Mouse (Mus musculus) spleen, postnatal 10 days (tissue): Measurements from ENCODE around the gene Ndufa3.
"Not testable (repeated sequence)": the region's sequence is repeated elsewhere in the genome, so short reads cannot be mapped to it uniquely, and the experiment has no call there.

Source experiments
- DNase-seq, 2 experiments: peaks; one replicate each; pipeline ENCODE4 v3.0.0; 2021 to 2022; ENCODE audit warnings: low spot score in 2 of 2

The Ndufa3 gene

GRCm38 (mm10) chr7:3617242-3617995 lies at the start of gene Ndufa3:
TSS of gene Ndufa3 (plus strand) at chr7:3617373.
- peak; percentile 61 to 91 for DNase-seq

DNA sequence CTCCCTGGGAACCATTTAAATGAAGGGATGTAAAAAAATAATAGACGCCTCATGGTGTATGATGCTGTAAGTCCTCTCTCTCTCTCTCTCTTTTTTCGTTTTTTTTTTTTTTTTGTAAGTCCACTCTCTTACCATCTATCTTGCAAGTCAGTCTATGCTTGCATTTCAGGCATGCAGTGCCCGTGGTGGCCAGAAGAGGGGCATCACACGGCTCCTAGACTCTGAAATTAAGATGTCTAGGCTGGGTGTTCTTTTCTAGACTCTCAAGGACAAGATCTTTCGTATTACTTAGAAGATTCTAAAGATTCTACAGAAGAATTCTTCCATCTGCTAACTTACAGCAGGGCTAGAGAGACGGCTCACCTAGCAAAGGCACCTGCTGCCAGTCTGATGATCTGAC lies 47.4 kb upstream of the Ndufa3 start:
- DNase-seq: no peak

DNA sequence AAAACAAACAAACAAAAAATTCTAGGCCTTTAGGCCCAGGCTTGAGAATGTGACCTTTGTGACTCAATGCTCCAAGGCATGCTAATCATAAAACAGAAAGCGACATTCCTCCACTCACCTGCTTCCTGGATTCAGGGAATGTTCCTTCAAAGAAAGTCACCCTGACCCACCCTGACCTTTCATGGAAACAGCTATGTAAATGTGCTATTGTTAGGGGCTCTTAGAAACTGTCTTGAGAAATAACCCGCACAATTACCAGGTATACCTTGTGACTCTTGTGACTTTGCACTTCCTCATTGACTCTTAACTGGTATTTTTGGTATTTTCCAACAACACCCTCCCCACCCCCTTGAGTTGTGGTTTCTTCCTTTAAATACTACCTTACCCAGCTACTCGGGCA lies 46.6 kb upstream of the Ndufa3 start:
- DNase-seq: not testable (repeated sequence)

DNA sequence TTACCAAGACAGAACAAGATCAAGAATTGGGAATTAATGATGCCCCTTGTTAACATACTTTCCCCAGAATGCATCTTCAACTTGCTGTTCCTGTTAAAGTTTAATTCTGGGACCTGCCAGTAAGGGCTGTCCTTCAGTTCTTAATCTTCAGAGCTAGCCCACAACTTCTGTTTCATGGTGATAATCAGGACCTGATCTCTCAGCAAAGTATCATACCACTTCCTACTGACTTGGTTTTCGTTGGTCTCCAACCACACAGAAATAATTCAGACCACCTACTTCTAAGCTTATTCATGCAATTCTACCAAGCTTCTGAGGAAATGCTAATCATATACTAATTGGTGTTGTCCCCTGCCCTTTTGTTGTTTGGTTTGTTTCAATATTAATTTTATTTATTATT lies 45.3 kb upstream of the Ndufa3 start:
- DNase-seq: no peak

- DNase-seq: no peak
Measured at GRCm38 (mm10) chr7:3574216-3574615, 43.0 kb upstream of the Ndufa3 start.

DNA sequence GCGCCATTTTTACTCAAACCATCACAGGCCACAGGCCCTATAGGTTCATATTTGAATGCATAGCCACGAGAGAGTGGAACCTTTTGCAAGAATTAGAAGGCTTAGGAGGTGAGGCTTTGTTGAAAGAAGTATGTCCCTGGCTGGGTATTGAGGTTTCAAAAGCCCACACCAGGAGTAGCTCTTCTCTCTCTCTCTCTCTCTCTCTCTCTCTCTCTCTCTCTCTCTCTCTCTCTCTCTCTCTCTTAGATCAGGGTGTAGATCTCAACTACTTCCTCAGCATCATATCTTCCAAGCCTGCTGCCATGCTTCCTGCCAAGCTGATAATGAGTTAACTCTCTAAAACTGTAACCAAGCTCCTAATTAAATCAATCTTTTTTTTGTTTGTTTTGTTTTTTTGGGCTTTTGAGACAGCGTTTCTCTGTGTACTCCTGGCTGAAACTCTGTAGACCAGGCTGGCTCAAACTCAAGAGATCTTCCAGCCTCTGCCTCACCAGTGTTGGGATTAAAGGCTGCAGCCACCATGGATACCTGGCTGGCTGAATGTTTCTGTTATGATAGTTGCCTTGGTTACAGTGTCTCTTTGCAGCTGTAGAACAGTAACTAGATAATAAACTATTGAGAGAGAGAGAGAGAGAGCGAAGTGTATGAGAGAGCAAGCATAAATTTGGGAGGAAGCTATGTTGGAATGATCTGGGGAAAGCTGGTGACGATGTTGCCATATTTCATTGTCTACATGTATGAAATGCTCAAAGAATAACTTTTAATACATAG lies 40.6 kb upstream of the Ndufa3 start:
- DNase-seq: no peak

- DNase-seq: no peak
Measured at GRCm38 (mm10) chr7:3578196-3578595, 39.0 kb upstream of the Ndufa3 start.

GRCm38 (mm10) chr7:3578952-3579546 lies 38.1 kb upstream of the Ndufa3 start:
- DNase-seq: no peak

DNA sequence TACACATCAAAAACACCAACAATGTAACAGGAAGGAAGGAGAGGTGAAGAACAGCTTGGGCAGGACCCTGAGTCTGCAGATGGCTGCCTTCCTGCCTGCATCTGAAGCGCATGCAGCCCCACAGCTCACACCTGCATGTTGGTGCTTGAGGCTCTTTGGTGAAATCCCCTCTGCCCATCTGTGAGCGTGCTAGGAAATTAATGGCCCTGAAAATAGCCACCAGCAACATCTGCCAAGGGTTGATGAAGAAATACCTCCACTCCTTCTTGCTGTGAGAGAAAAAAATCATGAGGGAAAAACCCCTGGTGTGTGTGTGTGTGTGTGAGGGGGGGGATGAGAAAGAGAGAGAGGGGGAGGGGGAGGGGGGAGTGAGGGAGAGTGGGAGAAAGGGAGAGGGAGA lies 37.1 kb upstream of the Ndufa3 start:
- DNase-seq: no peak

DNA sequence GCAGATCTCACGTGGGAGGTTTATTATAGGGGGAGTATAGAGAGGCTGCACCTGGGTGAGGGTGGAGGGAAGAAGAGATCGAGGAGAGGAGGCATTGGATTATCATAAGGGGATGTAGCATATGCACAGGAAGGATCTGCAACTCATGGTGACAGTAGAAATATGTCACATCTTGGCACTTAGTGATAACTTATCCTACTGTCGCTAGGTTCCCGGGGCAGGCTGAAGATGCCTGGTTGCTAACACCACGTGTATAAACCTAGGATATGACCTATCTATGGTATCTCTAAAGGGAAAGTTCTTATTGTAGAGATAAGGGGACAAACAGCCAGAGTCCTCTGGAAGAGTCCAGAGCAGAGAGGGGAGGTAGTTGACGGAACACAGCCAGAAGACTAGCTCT lies 31.4 kb upstream of the Ndufa3 start:
- DNase-seq: no peak

- DNase-seq: no peak
Measured at GRCm38 (mm10) chr7:3586255-3586654, 30.9 kb upstream of the Ndufa3 start.

DNA sequence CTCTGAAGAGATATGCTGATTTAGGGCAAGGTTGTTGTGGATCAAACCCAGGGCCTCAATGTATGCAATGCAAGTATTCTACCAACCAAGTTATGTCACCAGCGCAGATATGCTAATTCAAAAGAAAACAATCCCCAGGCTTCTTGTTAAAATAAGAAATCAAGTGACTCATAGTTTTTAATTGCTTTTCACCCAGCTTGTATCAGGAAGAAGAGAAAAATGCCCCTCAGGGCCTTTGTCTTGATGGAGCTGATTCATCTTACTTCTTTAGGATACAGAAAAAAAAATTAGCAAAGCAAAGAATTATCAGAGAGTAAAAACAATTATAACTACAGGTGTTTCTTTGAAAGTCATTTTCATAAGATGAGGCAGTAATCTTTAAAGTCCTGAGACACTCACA lies 29.9 kb upstream of the Ndufa3 start:
- DNase-seq: no peak

DNA sequence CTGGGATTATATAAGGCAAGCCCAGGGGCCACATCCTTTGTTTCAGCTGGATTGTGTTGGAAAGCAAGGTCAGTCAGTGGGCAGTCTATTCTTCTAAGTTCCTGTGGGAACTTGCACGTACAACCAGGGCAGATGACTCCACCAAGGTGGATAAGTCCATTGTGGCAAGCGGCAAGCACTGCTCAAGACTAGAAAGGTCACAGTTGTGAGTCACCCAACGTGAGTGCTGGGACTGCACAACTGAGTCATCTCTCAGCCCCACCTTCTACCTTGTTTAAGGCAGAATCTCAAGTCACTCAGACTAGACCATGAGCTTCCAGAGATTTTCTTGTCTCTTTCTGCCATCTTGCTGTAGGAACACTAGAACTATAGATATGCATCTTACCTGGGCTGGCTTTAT lies 26.6 kb upstream of the Ndufa3 start:
- no peak for DNase-seq

DNA sequence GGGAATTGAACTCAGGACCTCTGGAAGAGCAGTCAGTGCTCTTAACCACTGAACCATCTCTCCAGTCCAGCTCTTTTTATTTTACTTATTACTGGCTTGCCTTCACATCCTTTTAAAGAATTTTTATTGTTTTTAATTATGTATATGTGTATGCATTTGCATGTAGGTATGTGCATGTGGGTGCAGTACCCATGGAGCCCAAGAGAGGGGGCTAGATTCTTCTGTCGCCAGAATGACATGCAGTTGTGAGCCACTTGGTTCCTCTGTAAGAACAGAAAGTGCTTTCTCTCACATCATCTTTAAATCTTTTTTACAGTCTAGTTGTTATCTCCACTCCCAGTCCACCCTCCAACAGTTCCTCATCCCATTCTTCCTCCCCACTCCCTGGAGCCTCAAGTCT lies 25.6 kb upstream of the Ndufa3 start:
- no peak for DNase-seq

DNA sequence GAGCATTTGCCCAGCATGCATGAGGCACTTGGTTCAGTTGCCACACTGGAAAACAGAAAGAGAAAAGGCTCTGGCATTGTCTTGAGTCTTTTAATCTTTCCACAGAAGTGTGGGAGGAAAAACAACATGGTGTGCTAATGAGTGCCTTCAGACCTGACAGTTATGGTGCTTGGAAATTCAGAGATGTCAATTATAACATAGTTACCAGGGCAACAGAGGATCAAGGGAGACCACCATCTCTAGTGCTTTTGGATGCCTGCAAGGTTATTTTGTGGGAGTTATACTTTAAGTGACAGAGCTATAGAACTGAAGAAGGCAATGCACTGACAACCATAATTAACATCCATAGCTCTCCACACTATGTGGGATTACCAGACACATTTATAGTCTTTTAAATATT lies 23.3 kb upstream of the Ndufa3 start:
- no peak for DNase-seq

GRCm38 (mm10) chr7:3594686-3595085 lies 22.5 kb upstream of the Ndufa3 start:
- no peak for DNase-seq

DNA sequence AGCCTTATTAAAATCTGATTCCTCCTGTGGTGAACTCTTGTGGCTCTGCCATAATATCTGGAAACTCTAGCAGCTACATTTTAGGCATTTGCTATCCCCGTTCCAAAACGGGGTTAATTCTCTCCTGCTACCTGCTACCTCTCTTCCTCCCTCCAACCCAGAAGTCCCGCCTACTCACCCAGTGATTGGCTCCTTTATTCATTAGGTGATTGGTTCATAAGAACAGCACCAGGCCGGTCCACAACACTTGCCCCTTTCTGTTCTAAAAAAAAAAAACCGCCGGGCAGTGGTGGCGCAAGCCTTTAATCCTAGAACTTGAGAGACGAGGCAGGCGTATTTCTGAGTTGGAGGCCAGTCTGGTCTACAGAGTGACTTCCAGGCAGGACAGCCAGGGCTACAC lies 22.0 kb upstream of the Ndufa3 start:
- peak in 1 of 2 experiments; percentile 38 for DNase-seq

GRCm38 (mm10) chr7:3597755-3598154 lies 19.4 kb upstream of the Ndufa3 start:
- not testable (repeated sequence) for DNase-seq

DNA sequence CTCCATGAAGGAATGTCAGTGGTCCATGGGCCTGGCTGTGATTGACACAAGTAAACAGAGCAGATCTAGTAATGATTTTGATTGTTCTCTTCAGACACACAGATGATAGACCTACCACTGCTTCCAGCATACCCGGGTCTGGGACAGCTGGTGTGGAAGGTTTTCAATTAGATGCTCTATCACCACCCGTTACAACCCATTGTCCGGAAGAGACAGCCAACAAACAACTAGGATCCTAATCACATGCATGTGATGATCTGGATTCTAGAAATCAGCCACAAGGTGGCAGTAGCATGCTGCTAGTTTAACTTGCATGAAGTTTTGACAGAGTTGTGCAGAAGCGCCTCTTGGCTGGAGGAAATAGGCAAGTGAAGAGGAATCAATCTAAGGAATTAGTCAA lies 16.1 kb upstream of the Ndufa3 start:
- DNase-seq: peak; percentile 34 to 69

- no peak for DNase-seq
Measured at GRCm38 (mm10) chr7:3606798-3607197, 10.4 kb upstream of the Ndufa3 start.

DNA sequence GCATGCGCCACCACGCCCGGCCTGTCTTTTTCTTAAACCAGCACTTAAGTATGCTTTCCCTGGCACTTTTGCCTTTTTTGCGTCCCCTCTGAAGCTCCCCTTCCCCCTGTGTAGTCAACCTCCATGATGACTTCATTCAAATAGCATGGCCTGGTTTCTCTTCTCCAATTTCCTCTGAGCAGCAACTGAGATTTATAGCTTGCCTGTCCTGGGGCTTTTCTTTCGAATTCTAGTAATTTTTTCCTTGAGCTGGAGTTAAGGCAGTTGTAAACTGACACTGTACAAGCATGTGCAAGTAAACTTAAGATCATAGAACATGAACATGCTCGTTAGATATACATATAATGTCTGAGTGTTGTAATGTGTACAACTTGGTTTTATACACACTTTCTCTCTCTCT lies 9.8 kb upstream of the Ndufa3 start:
- no peak for DNase-seq

GRCm38 (mm10) chr7:3608668-3609067 lies 8.5 kb upstream of the Ndufa3 start:
- no peak for DNase-seq

DNA sequence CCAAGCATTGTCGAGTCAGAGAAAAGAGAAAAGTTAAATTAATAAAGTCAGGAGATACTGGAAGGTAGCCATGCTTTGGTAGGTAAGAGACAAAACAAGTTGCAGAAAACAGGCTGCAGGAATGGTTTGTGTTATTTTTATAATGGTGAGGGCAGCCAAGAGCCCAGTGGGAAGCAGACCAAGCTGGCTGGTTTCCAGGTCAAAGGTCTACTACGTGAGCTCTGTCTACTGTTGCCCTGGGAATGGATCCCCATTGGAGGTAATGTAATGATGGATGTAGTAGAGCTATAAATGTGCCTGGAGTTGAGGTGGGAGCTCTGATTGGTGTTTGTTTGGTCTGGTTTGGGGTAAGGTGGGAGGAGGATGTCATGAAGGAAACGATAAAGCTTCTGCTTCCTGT lies 8.1 kb upstream of the Ndufa3 start:
- DNase-seq: no peak
